Mouse (Mus musculus): ENCODE results near the gene Gm19345. TPM values are rescaled to one million over a fixed set of nuclear protein-coding genes. Genes with fewer than 3 reads are reported as not detected.

Gm19345 gene
- not detected for total RNA-seq (2021)

DNA sequence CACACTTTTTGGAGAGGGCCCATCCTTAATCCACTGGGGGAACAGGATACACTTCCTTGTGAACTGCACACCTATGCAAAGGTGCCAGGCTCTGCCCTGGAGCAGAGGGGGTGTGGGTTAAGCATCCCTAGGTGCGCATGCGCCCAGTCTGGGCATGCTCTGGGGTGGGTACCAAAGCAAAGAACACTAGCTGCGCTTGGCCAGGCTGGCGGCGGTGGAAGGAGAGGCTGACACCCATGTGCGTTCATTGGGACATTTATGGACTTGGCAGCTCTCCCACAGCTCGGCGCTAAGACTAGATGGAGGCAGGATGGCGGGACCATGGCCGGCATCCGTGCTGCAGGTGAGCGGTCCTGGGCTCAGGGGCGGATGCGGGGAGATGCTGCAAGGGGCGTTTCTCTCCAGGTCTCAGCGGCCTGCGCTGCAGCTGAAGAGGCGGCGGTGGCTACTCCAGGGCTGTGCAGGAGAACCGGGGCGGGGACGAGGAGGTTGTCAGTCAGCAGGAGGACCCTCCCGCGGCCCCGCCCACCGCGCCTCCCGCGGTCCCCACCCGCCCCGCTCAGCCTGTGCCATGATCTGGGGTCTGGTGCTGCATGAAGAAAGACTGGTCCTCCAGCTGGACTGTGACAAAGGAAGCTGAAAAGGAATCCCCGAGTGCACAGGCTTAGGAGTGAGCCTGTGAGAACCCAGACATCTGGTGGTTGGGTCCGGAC lies at the start of gene Gm19345:
Gene Gm19345 (plus strand): TSS at position 146 of the 713 bp plus-strand sequence.
- DNase-seq: no peak

DNA sequence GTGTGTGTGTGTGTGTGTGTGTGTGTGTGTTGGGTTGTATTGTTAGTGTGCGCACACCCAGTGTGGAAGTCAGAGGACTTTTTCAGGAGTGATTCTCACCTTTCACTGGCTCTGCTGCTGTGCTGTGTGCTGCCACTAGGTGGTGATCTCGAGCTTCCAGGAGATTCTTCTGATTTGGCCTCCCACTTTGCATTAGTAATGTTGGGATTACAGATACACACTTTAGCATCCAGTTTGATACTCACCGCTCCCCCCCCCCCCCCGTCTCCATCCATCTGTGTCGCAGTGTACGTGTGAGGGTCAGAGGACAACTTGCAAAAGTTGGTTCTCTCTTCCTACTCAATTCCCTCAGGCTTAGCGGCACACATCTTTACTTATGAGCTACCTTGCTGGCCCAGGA lies 48.8 kb upstream of the Gm19345 start:
- DNase-seq: peak; percentile 87

DNA sequence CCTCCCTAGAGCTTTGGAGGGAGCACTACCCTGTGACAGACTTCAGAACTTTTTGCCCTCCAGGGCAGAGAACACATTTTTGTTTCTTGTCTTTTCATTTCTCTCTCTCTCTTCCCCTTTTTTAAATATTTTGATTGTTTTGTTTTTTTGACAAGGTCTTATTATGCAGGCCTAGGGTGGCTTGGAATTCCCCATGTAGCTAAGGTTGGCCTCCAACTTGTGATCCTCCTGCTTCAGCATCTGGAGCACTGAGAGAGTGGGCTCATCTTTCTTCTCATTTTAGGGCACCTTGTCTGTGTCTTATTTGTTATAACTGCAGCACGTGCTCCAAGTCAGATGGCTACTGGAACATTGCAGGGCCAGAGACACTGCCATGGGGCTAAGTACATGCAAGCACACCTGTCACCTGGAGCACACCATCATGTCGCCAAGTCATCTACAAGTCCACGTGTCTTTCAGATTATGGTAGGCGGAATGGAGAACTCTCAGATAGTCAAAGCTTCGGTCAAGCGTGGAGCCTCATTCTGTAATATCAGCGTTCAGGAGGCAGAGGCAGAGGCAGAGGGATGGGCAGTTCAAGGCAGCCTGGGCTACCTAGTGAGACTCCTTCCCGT lies 45.3 kb upstream of the Gm19345 start:
- DNase-seq: no peak

DNA sequence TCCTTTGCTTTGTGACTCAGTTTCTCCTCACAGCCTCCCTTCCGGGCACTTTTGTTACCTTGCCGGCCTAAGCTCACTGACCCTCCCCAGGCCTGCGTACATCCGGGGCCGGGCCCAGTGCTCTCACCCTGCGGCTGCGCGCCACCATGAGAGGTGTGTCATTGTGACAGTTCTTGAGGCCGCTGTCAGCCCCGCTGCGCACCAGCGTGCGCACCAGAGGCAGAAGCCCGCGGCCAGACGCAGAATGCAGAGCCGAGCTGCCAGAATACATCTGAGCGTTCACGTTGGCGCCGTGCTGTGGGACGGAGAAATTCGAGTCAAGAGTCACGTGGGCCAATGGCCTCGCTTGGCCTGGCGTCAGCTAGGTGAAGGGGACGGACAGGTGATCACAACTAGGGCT lies 42.4 kb upstream of the Gm19345 start:
- peak; percentile 57 for DNase-seq

DNA sequence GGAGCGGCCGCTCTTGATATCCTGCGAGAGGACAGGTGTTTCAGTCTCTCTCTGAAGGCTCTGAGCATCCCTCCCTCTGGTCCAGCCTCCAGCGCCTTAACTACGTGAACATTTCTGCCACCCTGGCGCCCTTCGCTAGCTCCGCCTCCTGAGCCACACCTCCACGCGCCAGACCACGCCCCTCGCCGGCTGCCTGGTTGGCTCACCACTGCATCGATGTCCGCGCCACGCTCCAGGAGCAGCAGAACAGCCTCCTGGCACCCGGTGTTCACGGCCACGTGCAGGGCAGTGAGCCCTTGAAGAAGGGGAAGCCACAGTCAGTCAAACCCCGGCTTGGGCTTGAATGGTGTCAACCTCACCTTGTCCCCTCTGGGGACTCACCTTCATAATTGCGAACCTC lies 40.7 kb upstream of the Gm19345 start:
- peak; percentile 66 for DNase-seq

DNA sequence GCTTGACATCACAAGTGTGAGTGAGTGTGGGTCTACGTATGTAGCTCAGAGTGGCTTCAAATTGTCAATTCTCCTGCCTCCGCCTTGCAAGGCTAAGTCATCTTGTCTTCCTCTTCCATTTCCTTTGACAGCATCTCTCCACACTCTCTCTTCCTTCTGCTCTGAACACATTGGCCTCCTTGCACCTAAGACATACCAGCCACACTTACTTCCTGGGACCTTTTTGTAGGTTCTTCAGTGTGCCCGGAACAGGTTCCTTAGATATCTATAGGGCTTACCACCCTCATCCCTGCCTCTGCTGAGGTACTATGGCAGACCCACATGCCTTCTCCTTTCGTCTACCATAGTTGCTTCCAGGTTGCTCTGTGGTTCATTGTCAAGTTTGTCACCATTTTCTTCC lies 38.6 kb upstream of the Gm19345 start:
- no peak for DNase-seq

DNA sequence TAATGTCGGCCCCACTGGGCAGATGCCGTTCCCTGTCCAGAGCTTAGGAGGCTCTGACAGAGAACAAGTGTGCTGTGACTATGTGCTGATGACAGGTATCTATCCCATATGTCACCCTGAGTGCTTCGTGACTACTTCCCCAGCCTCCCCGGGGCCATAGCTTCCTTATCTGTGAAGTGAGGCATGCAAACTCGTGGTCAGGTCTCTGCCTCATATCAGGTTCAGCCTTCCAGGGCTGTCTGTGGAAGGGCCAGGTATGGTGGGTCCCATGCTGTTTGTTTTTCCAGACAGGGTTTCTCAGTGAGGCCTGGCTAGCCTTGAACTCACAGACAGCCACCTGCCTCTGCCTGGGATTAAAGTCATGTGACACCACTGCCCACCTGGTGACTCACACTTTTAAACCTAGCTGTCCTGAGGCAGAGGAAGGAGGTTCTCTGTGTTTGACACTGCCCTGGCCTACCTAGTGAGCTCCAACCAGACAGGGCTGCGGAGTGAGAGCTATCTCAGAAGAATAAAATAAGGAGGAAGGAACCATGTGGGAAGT lies 38.2 kb upstream of the Gm19345 start:
- DNase-seq: no peak

DNA sequence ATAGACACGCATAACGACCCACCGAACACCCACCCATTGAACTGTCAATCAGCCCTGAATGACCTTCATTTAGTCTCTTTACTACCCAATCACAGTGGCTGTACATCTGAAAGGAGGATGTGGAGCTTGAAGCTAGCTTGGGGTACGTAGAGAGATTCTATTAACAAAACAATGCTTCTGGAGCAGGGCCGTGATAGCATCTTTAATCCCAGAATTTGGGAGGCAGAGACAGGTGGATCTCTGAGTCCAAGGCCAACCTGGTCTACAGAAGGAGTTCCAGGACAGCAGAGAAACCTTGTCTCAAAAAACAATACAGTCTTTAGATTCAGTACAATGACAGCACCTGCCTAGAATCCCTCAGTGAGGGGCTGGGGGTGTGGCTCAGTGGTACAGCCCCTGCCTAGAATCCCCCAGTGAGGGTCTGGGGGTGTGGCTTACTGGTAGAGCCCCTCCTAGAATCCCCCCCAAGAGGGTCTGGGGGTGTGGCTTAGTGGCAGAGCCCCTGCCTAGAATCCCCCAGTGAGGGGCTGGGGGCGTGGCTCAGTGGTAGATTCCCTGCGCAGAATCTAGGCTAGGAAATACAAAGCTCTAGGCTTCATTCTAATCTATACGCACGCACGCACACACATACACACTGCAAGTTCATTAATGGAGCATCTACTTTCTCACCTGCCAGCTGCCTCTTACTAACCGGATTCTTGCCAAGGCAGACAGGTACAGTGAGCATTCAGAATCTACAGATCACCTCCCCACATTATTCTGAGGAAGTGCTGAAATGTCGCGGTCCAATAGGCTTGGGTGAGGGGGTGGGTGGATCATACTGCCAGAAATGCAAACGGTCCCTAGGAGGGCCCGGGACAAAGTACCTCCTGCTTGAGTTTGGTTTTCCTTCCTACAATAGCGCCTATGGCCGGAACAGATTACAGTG lies 36.2 kb upstream of the Gm19345 start:
- no peak for DNase-seq

DNA sequence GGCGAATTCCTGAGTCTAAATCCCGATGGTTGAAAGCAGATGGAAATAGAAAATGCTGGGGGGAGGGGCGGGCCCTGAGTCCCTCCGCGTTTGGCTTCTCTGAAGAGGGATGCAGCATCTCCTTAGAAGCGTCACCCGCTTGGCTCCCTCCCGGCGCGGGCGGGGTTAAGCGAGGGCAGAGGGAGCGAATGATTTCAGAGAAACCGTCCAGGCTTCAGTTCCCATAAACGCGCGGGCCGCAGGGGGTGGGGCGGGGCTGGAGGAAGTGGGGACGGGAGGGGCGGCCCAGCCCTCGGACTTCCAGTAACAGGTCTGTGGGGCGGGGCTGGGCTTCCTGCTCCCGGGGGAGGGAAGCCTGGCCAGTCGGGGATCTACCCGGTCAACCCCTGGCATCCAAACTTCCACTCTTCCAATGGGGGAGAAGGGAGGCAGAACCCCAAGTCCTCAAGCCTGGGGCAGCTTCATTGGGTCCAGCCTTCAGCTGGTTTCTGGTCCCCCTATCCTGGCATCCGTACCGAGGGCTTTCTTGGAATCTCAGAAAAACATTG lies 35.5 kb upstream of the Gm19345 start:
- peak; percentile 91 for DNase-seq

DNA sequence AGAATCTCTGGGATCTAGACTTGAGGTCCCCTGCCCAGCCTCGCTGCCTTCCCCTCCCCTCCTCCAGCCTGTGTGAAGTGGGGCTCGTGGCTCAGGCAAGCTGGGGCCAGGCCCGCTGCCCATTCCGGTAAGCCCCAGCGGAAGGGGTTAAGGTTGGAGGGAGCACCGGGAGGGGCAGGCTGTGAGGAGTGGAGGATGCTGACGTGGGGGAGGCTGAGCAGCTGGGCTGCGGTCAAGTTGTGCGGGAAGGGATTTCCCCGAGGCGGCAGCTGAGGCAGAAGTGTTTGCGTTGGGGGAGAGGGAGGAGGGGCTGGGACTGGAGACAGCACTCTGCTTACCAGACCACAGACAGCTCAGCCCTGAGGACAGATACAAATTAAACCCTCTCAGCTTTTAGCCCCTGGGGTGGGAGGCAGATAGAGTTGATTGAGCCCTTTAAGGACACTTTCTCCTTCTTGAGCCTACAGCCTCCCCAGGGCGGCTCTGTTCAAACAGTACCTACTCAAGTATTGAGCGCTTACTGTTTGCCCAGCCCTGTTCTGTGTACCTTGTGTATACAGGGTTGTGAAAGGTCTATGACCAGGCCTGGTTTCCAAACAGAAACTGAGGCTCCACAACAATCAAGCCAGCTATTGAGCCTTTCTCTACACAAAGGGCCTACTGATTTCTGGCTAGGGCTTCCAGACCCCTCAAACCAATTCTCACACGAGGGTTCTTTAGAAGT lies 34.3 kb upstream of the Gm19345 start:
- DNase-seq: peak; percentile 65

DNA sequence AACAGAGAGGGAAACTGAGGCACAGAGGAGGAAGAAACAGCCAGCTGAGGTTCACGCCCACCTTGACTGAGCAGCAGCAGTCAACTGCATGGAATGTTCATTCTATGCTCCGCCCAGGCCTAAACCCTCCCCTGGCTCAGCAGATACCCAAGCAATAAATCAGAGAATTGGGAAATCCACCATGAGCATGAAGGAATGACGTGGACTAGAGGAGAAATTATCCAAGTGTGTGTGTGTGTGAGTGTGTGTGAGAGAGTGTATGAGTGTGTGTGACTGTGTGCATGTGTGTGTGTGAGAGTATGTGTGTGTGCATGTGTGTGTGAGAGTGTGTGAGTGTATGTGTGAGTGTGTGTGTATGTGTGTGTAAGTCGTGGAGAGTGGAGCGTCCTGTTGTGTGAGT lies 33.4 kb upstream of the Gm19345 start:
- DNase-seq: no peak

DNA sequence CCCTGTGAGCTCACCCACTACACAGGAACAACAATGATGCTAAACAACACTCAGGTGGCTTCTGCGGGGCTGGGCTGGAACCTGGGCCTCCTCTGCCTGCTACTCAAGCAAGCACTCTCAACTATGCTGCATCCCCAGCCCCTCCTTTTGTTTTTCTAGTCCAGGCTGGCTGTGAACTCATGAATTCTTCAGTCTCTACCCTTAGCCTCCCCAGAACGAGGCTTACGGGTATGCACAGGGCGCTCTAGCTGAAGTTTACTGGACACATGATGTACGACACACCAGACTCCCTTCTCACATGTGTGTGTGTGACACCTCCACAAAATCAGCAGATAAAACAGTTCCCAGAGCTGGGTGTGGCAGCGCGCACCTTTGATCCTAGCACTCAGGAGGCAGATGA lies 32.9 kb upstream of the Gm19345 start:
- no peak for DNase-seq

DNA sequence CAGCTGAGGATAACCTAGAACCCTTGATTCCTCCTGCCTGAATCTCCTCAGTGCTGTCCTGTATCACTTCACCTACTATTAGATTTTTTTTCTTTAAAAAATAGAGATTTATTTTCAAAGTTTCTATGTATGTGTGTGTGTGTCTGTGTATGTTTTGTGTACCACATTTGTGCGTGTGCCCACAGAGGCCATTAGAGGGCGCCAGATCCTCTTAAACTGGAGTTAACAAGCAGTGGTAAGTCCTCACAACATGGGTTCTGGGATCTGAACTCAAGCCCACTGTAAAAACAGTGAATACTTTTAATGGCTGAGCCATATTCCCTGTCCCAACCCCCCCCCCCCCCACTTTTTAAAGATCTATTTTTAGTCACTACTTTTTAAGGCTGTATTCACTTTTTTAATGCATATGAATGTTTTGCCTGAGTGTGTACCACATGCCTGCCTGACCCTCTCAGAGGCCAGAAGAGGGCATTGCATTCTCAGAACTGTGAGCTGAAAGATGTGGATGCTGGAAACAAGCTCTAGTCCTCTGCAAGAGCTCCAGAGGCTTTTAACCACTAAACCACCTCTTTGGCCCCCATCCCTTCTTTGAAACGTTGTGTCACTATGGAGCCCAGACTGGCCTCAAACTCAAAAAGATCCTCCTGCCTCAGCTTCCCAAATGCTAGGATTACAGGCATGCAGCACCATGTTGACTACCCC lies 31.3 kb upstream of the Gm19345 start:
- DNase-seq: no peak

DNA sequence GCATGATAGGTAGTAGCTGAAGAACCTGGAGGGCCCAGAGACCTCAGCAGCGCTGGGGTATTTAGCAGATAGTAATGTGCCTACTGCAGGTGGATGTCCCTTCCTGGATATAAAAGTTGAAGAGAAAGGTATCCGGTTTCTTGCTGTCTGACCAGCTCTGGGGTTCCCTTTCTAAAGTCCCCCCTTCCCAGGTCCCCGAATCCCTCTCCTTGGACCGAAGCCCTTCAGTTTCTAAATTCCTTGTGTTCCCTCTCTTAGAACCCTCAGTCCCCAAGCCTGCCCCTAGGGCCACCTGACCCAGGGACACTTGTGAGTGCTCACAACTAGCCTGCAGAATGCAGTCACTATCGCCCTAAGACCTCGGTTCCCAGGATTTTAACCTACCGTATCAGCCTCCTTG lies 30.2 kb upstream of the Gm19345 start:
- no peak for DNase-seq

DNA sequence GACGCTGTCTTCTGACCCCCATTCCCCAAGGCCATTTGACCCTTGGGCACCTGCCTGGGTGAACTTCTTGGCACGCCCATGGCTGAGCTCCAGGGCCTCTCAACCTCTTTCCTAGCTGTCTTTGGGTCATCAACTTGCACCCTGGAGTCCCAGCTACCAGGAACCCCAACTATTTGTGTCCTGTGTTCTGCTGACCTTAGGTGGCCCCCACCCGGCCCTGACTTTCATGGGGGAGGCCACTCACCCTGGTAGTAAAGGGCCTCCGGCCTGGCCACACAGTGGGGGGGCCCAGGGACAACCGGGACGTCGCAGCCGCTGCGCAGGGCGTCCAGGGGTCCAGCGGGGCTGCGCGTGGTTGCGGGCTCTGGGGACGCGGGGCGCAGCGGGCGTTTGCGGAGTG lies 29.6 kb upstream of the Gm19345 start:
- no peak for DNase-seq

DNA sequence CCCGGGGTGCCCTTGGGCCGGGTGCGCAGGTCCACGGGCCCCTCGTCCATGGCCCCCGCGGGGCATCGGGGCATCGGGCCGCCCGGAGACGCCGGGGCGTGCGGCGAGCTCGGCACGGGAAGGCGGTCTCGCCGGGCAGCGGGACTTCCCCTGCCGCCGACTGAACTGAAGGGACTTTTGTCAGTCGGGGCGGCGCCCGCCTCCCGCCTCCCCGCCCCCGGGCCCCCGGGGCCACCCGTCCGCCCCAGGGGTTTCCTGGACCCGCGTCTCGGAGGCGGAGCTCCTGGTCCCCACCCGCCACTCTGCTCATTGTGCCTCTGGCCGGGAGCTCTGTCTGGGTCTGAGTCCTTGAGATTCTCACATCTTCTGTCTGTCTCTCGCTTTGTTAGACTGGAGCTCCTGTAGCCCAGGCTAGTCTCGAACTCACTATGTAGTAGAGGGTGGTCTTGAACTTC lies 29.2 kb upstream of the Gm19345 start, which contains the start of gene Bcl3:
Gene Bcl3 (minus strand): TSS at position 167 of the 455 bp plus-strand sequence.
- DNase-seq: peak; percentile 72

DNA sequence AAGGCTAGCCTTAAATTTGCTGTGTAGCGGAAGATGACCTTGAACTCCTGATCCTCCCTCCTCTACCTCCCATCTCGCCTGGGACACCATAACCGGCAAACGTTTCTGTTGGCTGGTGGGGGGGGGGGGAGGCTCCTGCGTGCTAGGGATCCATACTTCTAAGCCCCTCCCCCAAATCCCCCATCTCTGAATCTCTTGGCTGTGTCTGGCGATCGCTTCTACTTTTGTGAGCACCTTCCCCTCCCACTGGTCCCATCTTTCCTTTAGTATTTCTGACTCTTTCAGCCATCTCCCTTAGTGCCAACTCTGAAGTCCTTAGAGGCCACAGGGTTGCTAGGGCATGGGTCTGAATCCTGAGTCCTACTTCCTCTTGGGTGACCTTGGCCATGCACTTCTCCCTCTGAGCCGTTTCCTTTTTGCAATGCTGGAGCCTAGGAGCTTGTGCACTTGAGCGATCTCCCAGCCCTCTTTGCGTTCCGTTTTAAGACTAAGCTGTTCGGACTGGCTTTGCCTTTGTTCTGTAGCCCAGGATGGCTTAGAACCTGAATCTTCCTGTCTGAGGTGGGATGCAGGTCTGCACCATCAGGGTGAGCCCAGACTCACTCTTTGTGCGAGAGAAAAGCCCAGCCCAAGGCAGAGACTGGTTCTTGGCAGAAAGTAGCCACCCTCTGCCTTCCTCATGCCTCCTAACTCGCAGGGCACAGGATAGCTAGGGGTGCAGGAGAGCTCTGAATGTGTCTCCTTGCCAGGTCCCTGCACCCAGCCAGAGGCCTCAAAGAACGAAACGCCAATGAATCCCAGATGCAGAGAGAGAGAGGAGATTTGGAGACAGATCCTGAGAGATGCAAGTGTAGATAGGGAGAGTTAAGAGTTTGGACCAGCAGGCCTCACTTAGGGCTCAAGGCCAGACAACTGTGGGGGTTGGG lies 28.3 kb upstream of the Gm19345 start:
- no peak for DNase-seq

DNA sequence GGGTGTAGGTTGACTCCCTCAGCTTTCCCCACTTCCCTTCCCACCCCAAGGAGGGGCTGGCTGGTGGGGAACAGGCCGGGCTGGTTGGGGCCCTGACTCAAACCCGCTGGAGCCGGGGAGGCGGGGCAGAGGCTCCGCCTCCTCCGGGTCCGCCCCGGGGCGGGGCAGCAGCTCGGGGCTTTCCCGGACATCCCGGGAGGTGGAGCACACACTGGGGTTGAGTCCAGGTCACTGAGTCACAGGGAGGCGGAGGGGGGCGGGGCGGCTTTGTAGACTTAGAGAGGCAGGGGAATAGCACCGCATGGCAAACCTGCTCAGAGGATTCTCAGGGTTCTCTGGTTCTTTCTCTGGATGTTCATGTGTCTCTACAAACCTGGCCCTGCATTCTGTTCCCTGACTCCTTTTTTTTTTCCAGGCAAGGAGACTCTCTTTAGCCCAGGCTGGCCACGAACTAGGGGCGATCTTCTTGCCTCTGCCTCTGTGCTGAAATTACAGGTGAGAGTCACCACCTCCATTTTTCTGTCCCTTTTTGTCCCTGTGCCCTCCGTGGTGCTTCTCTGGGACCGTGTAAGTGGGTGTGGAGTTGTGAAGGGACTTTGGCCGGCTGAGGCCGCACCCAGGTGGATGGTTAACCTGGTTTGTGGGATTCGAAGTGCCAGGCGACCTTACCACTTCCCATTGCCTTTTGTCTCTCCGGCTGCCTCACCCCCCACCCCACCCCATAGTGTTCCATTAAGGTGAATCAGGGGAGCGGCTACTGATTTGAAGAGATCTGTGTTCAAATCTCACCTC lies 27.4 kb upstream of the Gm19345 start:
- peak; percentile 91 for DNase-seq

DNA sequence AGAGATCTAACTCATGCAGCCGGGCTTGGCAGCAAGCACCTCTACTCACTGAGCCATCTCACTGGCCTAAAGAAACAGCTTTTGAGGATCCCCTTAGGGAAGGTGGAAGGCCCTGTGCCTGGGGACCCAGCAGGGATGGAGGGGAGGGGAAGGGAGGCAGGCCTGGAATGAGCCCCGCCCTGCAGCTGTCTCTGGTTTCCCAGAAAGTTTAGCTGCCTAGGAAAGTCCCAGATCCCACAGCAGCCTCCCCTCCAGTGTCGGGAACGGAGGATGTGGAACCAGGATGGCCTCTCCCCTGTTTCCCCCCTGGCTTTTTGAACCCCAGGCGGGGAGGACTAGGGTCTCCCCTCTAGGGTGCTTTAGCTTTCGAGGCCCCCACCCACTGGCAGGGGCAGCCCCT lies 25.0 kb upstream of the Gm19345 start:
- DNase-seq: peak; percentile 26
